8 mouse cellular contexts compared by ENCODE assay signal in genomic region chr9:20743946-20744738, GRCm38 (mm10). TPM values are rescaled to one million over a fixed set of nuclear protein-coding genes. Genes with fewer than 3 reads are reported as not detected.
DNase-seq lines count a peak whose midpoint lies in the region; ATAC-seq and TF ChIP-seq lines count a peak whose summit lies in the region.

No protein-coding gene starts in this region.

- DNase-seq in CD4-positive helper T cell, adult 2 months (ENCODE audit: low read depth, low spot score): peak; percentile 26
- peak; percentile 74 for DNase-seq in R1 (ENCODE audit: low read depth, low spot score)
- DNase-seq in hindbrain, embryonic 11.5 days (ENCODE audit: low spot score): peak; percentile 66
- peak; percentile 58 for DNase-seq in neural tube, embryonic 10.5 days (ENCODE audit: extremely low spot score, low spot score)
- no peak for DNase-seq in MN1 (ENCODE audit: low spot score)
- DNase-seq in heart, postnatal 25 days (ENCODE audit: low spot score): no peak

- peak; percentile 76 for TF ChIP-seq CTCF in intestine, postnatal 0 days (IDR thresholded peaks at IDR 0.05; ENCODE audit: low read depth)

- no peak overlapping the region for H3K9ac ChIP-seq in intestine, postnatal 0 days (ENCODE audit: low read depth, low read length)
- H3K9ac ChIP-seq in intestine, embryonic 15.5 days: no peak overlapping the region
- no peak overlapping the region for H3K9ac ChIP-seq in hindbrain, embryonic 11.5 days (ENCODE audit: low read depth, low read length)

- no peak overlapping the region for H3K4me2 ChIP-seq in intestine, postnatal 0 days (replicated peaks; ENCODE audit: low read depth)
- H3K4me2 ChIP-seq in intestine, embryonic 15.5 days (replicated peaks): no peak overlapping the region
- H3K4me2 ChIP-seq in hindbrain, embryonic 11.5 days (replicated peaks; ENCODE audit: low read depth, low read length): no peak overlapping the region

- intact Hi-C loops in heart, postnatal 25 days (cut with DNase I): loop anchor here (10.0 kb wide), 1 partner anchor 279 kb away; the partner anchor contains the start of gene Zfp26

- H3K36me3 ChIP-seq in intestine, postnatal 0 days (ENCODE audit: control insufficient read depth, insufficient read depth): no peaks in the 10 kb centered on the region
- H3K36me3 ChIP-seq in intestine, embryonic 15.5 days: no peaks in the 10 kb centered on the region
- no peaks in the 10 kb centered on the region for H3K36me3 ChIP-seq in hindbrain, embryonic 11.5 days (ENCODE audit: control insufficient read depth, insufficient read depth, low read length)

- no peaks in the 10 kb centered on the region for H3K9me3 ChIP-seq in intestine, postnatal 0 days (ENCODE audit: control insufficient read depth)
- no peaks in the 10 kb centered on the region for H3K9me3 ChIP-seq in intestine, embryonic 15.5 days
- no peaks in the 10 kb centered on the region; the same call in 1 of the 2 replicates for H3K9me3 ChIP-seq in hindbrain, embryonic 11.5 days (ENCODE audit: control insufficient read depth, low read length)

- peaks cover 38% of the 10 kb centered on the region for H3K27me3 ChIP-seq in intestine, postnatal 0 days (replicated peaks; ENCODE audit: control insufficient read depth, insufficient read depth, low read length)
- H3K27me3 ChIP-seq in intestine, embryonic 15.5 days (replicated peaks): peaks cover 50% of the 10 kb centered on the region
- H3K27me3 ChIP-seq in hindbrain, embryonic 11.5 days (ENCODE audit: control insufficient read depth, insufficient read depth, low read length): peaks cover 19% of the 10 kb centered on the region

- H3K4me1 ChIP-seq in intestine, postnatal 0 days (replicated peaks; ENCODE audit: control insufficient read depth, insufficient read depth, low read length): no peaks in the 10 kb centered on the region
- H3K4me1 ChIP-seq in intestine, embryonic 15.5 days (replicated peaks): 0 out of 2 replicates have a peak, but pooled peaks cover 10% of the 10 kb centered on the region
- peaks cover 14% of the 10 kb centered on the region; the same call in 1 of the 2 replicates for H3K4me1 ChIP-seq in hindbrain, embryonic 11.5 days (replicated peaks; ENCODE audit: control insufficient read depth, insufficient read depth, low read length)

- no peak for ATAC-seq in intestine, postnatal 0 days
- ATAC-seq in intestine, embryonic 15.5 days: no peak
- no peak for ATAC-seq in hindbrain, embryonic 11.5 days (ENCODE audit: low FRiP score)

- no peak overlapping the region for H3K27ac ChIP-seq in intestine, postnatal 0 days (ENCODE audit: low read depth, low read length)
- no peak overlapping the region for H3K27ac ChIP-seq in intestine, embryonic 15.5 days
- no peak overlapping the region for H3K27ac ChIP-seq in hindbrain, embryonic 11.5 days (ENCODE audit: low read depth, low read length)

- WGBS in intestine, postnatal 0 days: 17% methylated on average over 22 of the region's 22 CpGs
- 14% methylated on average over 21 of the region's 22 CpGs for WGBS in intestine, embryonic 15.5 days
- 10% methylated on average over 22 of the region's 22 CpGs for WGBS in hindbrain, embryonic 11.5 days

- no peak overlapping the region for H3K4me3 ChIP-seq in intestine, postnatal 0 days (ENCODE audit: low read depth, low read length)
- no peak overlapping the region for H3K4me3 ChIP-seq in intestine, embryonic 15.5 days (replicated peaks)
- H3K4me3 ChIP-seq in hindbrain, embryonic 11.5 days (ENCODE audit: low read depth, low read length): no peak overlapping the region

RNA-seq across cellular contexts. Expression of gene Olfm2, which starts 2.0 kb away (rescaled TPM):
- polyA plus RNA-seq in intestine, postnatal 0 days (2015; fragmentation: Nextera tagmentation; extraction: Ambion mirVana): 3.7 and 4.1 TPM in 2 replicates
- 8.1 and 8.8 TPM in 2 replicates for polyA plus RNA-seq in intestine, embryonic 15.5 days (2015; fragmentation: Nextera tagmentation; extraction: Ambion mirVana)
- polyA plus RNA-seq in hindbrain, embryonic 11.5 days (2014; fragmentation: Nextera tagmentation; extraction: Ambion mirVana): 64.4 and 65.1 TPM in 2 replicates
- under 1 TPM in 1 of 2 experiments, not detected in 1; 0.18 TPM for total RNA-seq in heart, postnatal 25 days (2021)

Comparison
In these comparisons a context has a peak if more than half of its experiments do, and no peak if none do; other contexts are left out.
1. DNase-seq: peak in CD4-positive helper T cell, adult 2 months (single experiment), R1 (single experiment), hindbrain, embryonic 11.5 days (single experiment) and neural tube, embryonic 10.5 days (single experiment); none in MN1 (single experiment) and heart, postnatal 25 days (single experiment).